Mouse (Mus musculus) Patski (cell line): Measurements from ENCODE around the gene Xylt1. TPM values are rescaled to one million over a fixed set of nuclear protein-coding genes. Genes with fewer than 3 reads are reported as not detected.

Experiments used
- ATAC-seq: fragments of 100-300 bp; one replicate; pipeline ENCODE4 v1.8.0; 2021
- CTCF ChIA-PET: fragments of 350-600 bp; sonication (Branson Sonifier 250); formaldehyde crosslinking; loops from one replicate; lab custom pipeline; 2022; ENCODE audit warnings: inconsistent platforms; lab: Charles Lee
- POLR2A ChIA-PET: fragments of 350-600 bp; sonication (Branson Sonifier 250); formaldehyde crosslinking; loops from one replicate; lab custom pipeline; 2022; ENCODE audit warnings: antibody characterized with exemption, inconsistent platforms; lab: Charles Lee
- DNase-seq: peaks from one replicate; pipeline ENCODE4 v3.0.0-alpha.2; 2011; ENCODE audit warnings: low read depth, low spot score
- H3K27me3 ChIP-seq: fragments of 371-371 bp; one replicate; pipeline ENCODE4 v1.5.1; 2021
- CTCF ChIP-seq: fragments of 100-300 bp; IDR thresholded peaks from one replicate; pipeline ENCODE4 v1.5.1; 2021
- in situ Hi-C: fragments of 300-500 bp; cut with MboI; formaldehyde crosslinking; loops from 3 replicates; pipeline ENCODE4 v1.11.1; 2018; ENCODE audit warnings: low pct_unique_long_range_greater_than_20kb, mixed read lengths
- polyA plus RNA-seq: library from polyadenylated mRNA; unstranded; gene quantifications from one replicate; pipeline ENCODE4 v1.2.3, GENCODE M21; 2021

Gene Xylt1
- polyA plus RNA-seq, 1 experiment from 2014 or later: 20.1 TPM

GRCm38 (mm10) chr7:117515794-117516193 is 135.0 kb downstream of the Xylt1 start:
- ChIA-PET POLR2A (no interaction called here), CTCF (no interaction called here)
- no peaks in the 10 kb centered on the region for H3K27me3 ChIP-seq
- DNase-seq (no peak), ATAC-seq (no peak)
- TF ChIP-seq CTCF: no peak
- in situ Hi-C loops: no loop called here

GRCm38 (mm10) chr7:117516896-117517295 is 136.1 kb downstream of the Xylt1 start:
- DNase-seq: no peak
- ChIA-PET CTCF (no interaction called here), POLR2A (interaction anchor here (0.8 kb wide), 1 partner anchor 18 kb away, joined by 3 read pairs; no protein-coding TSS in a partner anchor)
- in situ Hi-C loops: no loop called here
- TF ChIP-seq CTCF: no peak
- H3K27me3 ChIP-seq: no peaks in the 10 kb centered on the region
- no peak for ATAC-seq

GRCm38 (mm10) chr7:117521369-117521768 is 140.6 kb downstream of the Xylt1 start:
- no peaks in the 10 kb centered on the region for H3K27me3 ChIP-seq
- CTCF ChIA-PET: no interaction called here
- no peak for TF ChIP-seq CTCF
- POLR2A ChIA-PET: no interaction called here
- ATAC-seq (no peak), DNase-seq (no peak)
- in situ Hi-C loops: no loop called here

- POLR2A ChIA-PET: no interaction called here
- CTCF ChIA-PET: no interaction called here
Measured at GRCm38 (mm10) chr7:117522092-117522635, 141.4 kb downstream of the Xylt1 start.

GRCm38 (mm10) chr7:117524430-117525214 is 143.8 kb downstream of the Xylt1 start:
- H3K27me3 ChIP-seq: no peaks in the 10 kb centered on the region
- ATAC-seq (no peak), DNase-seq (no peak)
- ChIA-PET CTCF (no interaction called here), POLR2A (no interaction called here)
- in situ Hi-C loops: no loop called here
- TF ChIP-seq CTCF: no peak

More at GRCm38 (mm10) chr7:117522092-117522635, 141.4 kb downstream of the Xylt1 start:
- H3K27me3 ChIP-seq: no peaks in the 10 kb centered on the region
- DNase-seq (no peak), ATAC-seq (no peak)
- TF ChIP-seq CTCF: no peak
- in situ Hi-C loops: no loop called here

- H3K27me3 ChIP-seq: no peaks in the 10 kb centered on the region
- DNase-seq: no peak
- in situ Hi-C loops: no loop called here
- ChIA-PET CTCF (no interaction called here), POLR2A (no interaction called here)
- TF ChIP-seq CTCF: no peak
- no peak for ATAC-seq
Measured at GRCm38 (mm10) chr7:117525678-117526077, 144.9 kb downstream of the Xylt1 start.

GRCm38 (mm10) chr7:117526570-117526969 is 145.8 kb downstream of the Xylt1 start:
- ATAC-seq (no peak), DNase-seq (no peak)
- ChIA-PET CTCF (no interaction called here), POLR2A (no interaction called here)
- no peaks in the 10 kb centered on the region for H3K27me3 ChIP-seq
- in situ Hi-C loops: no loop called here
- TF ChIP-seq CTCF: no peak

- in situ Hi-C loops: no loop called here
- no peak for ATAC-seq
- no peak for TF ChIP-seq CTCF
- DNase-seq: no peak
- CTCF ChIA-PET: no interaction called here
- no peaks in the 10 kb centered on the region for H3K27me3 ChIP-seq
- POLR2A ChIA-PET: no interaction called here
Measured at GRCm38 (mm10) chr7:117529787-117530655, 149.2 kb downstream of the Xylt1 start.

GRCm38 (mm10) chr7:117532651-117533050 is 151.9 kb downstream of the Xylt1 start:
- CTCF ChIA-PET: no interaction called here
- POLR2A ChIA-PET: no interaction called here
- ATAC-seq: no peak
- in situ Hi-C loops: no loop called here
- DNase-seq: no peak
- H3K27me3 ChIP-seq: no peaks in the 10 kb centered on the region
- no peak for TF ChIP-seq CTCF

- no peaks in the 10 kb centered on the region for H3K27me3 ChIP-seq
- no peak for DNase-seq
- no peak for TF ChIP-seq CTCF
- in situ Hi-C loops: no loop called here
- ChIA-PET POLR2A (no interaction called here), CTCF (no interaction called here)
- ATAC-seq: no peak
Measured at GRCm38 (mm10) chr7:117533164-117533563, 152.4 kb downstream of the Xylt1 start.
